Mouse (Mus musculus) midbrain, embryonic 10.5 days (tissue): ENCODE measurements around the gene F12. TPM values are rescaled to one million over a fixed set of nuclear protein-coding genes. Genes with fewer than 3 reads are reported as not detected.

Source experiments
- DNase-seq: peaks from one replicate; pipeline ENCODE4 v3.0.0-alpha.2; 2017; ENCODE audit warnings: low spot score
- H3K27ac ChIP-seq: fragments of 300-500 bp; sonication (generic); replicated peaks from 2 replicates; pipeline ENCODE4 v1.5.1; 2016; ENCODE audit warnings: mild to moderate bottlenecking
- H3K27me3 ChIP-seq: fragments of 300-500 bp; sonication (generic); 2 replicates; pipeline ENCODE4 v1.6.1; 2016; ENCODE audit warnings: low read depth, mild to moderate bottlenecking; ENCODE audit not compliant: poor library complexity, severe bottlenecking
- H3K36me3 ChIP-seq: fragments of 300-500 bp; sonication (generic); 2 replicates; pipeline ENCODE4 v1.6.1; 2016; ENCODE audit warnings: mild to moderate bottlenecking, moderate library complexity
- H3K4me1 ChIP-seq: fragments of 300-500 bp; sonication (generic); 2 replicates; pipeline ENCODE4 v1.6.1; 2016
- H3K4me3 ChIP-seq: fragments of 300-500 bp; sonication (generic); 2 replicates; pipeline ENCODE4 v1.5.1; 2016; ENCODE audit warnings: mild to moderate bottlenecking, moderate library complexity
- H3K9me3 ChIP-seq: fragments of 300-500 bp; sonication (generic); replicated peaks from 2 replicates; pipeline ENCODE4 v1.6.1; 2016; ENCODE audit warnings: mild to moderate bottlenecking
- WGBS: fragments of 180-500 bp; shearing (Covaris S2); methylation state at CpG from one replicate; pipeline ENCODE4 v1.1.7; 2016; 5-methylcytosine and 5-hydroxymethylcytosine counted together
- polyA plus RNA-seq: library from polyadenylated mRNA; unstranded; fragments of >200 nt; fragmentation: Nextera tagmentation; extraction: Ambion mirVana; gene quantifications from 2 replicates; pipeline ENCODE4 v1.2.1, GENCODE M21; 2016

The F12 gene
- polyA plus RNA-seq, 1 experiment from 2014 or later = not detected

DNA sequence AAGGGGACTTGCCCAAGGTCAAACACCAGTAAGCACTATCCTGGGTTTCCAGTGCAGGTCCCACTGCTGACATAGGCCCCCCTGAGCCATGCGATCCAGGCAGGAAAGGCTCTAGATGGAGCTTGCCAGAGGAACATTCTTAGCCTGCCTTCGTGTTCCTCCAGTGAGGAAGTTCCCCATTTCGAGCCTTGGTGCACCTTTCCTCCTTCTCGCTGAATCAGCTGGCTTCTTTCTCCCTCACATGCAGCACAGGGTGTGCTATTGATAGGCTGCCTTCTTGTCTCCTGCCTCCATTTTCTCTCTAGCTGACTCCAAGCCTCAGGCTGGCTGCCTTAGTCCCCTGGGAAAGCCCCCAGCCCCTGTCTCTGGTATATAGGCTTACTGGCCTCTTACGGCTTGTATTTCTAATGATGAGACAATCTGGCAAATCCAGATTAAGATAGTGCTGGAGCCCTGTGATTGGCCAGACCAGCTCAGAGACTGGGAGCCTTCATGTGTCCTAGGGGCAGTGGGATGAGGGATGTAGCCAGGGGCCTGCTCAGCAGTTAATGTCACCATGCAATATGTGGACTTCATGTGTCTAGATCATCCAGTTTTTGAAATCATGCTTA, 39.3 kb upstream of the F12 start:
- H3K4me1 ChIP-seq = peaks cover 87% of the 10 kb centered on the region
- H3K4me3 ChIP-seq = peak overlapping the region; percentile 77

DNA sequence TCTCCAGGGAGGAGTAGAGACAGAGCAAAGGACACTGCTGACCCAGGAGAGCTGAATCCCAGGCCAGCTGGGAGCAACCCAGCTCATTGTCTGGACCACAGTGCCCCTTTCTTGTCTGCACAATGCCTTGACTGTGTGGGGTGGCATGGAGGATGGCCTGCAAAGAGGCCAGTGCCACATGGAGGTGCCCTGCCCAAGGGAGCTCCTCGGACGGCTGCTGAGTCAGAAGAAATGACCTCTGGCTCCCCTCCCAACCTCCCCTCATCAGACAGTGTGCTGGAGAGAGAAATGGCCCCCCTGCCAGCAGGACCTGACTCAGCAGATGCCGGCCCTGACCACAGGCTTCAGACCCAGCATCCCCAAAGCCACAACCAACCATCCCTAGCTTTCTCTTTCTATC, 38.6 kb upstream of the F12 start:
- H3K4me1 ChIP-seq = peaks cover 80% of the 10 kb centered on the region
- peak overlapping the region; percentile 98 for H3K27ac ChIP-seq
- H3K36me3 ChIP-seq = peaks cover 25% of the 10 kb centered on the region
- H3K9me3 ChIP-seq = no peaks in the 10 kb centered on the region
- peak; percentile 63 for DNase-seq
- H3K27me3 ChIP-seq = peaks cover 14% of the 10 kb centered on the region; the same call in 1 of the 2 replicates
- peak overlapping the region; percentile 77 for H3K4me3 ChIP-seq
- 5% methylated on average over 3 of the region's 3 CpGs for WGBS

More for the DNA sequence above, 39.3 kb upstream of the F12 start:
- Histone ChIP-seq H3K27ac (peak overlapping the region; percentile 98), H3K36me3 (peaks cover 17% of the 10 kb centered on the region), H3K9me3 (no peaks in the 10 kb centered on the region), H3K27me3 (peaks cover 17% of the 10 kb centered on the region; the same call in 1 of the 2 replicates)
- WGBS = 80% methylated on average over 5 of the region's 5 CpGs
- DNase-seq = no peak

DNA sequence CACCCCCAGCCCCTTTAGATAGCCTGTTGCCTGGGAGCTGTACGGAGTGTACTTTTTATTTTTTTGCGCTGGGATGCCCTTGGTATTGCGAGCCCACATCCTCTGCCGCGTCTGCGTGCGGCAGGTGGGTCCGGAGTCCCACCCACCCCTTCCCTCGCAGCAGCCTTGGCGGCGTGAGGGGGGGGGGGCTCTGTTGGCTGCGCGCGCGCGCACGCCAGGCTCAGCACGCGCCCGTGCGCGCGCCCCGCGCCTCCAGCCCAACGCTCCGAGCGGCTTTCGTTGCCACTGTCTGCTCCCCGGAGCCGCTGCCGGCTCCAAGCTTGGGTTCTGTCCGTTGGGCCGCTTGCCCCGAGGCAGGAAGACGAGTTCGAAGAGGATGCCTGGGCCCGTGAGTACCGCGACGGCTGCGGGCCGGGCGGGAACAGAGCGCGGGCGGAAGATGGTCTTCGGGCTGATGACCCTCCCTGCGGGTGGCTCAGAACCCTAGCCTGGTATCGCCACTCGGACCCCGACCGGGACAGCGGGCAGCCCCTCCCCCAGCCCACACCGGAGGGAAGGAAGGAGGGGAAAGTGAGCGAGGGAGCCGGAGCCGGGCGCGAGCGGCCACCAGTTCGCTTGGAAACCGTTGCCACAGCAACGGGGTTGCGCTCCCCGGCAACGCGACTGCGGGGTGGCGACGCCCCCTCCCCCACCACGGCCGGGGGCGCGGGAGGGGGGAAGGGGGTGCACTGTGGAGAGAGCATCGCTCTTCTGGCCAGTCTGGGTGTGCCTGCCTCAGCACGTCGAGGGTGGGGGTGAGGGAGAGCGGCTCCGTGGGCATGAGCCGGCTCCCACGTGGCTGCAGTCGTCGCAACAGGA, 37.7 kb upstream of the F12 start, which contains the start of gene Prr7:
Prr7 (plus strand) TSS at position 241 of the 858 bp plus-strand sequence.
- peak; percentile 91 for DNase-seq
- WGBS = 0% methylated on average over 81 of the region's 84 CpGs

DNA sequence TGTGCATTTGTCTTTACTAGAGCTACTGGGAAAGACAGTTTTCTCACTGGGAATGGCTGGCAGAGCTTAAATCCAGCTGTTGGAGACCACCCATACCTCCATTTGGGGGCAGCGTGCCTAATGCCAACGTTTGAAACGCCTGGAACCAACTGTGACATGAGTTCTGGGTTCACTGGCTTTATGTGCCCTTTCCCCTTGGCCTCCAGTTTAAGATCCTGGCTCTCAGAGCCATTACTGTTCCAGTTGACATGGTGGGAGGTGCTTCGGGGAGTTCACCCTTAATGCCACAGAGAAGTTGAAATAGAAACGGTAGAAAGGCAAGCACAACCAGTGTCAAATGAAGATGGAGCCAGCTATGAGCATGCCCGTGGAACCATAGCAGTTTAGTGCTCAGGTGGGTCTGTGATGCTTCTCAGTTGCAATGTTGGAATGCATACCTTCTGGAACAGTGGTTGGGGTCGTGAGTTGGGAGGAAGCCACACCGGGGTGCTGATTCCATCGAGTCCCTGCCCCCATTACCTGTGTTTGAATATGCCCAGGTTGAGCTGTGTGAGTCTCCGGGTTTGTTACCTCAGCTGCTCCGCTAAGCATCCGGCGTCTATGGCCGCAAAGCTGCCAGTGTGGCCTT, 36.9 kb upstream of the F12 start:
- Histone ChIP-seq H3K4me3 (peak overlapping the region; percentile 77), H3K9me3 (no peaks in the 10 kb centered on the region), H3K27me3 (peaks cover 7% of the 10 kb centered on the region; the same call in 1 of the 2 replicates), H3K4me1 (peaks cover 63% of the 10 kb centered on the region), H3K27ac (peak overlapping the region; percentile 98), H3K36me3 (peaks cover 41% of the 10 kb centered on the region)
- 12% methylated on average over 14 of the region's 14 CpGs for WGBS
- DNase-seq = no peak

More for the DNA sequence above, 37.7 kb upstream of the F12 start, which contains the start of gene Prr7:
- H3K9me3 ChIP-seq = no peaks in the 10 kb centered on the region
- peaks cover 34% of the 10 kb centered on the region for H3K36me3 ChIP-seq
- peak within 1 kb of the TSS; percentile 98 for H3K27ac ChIP-seq
- H3K4me3 ChIP-seq = peak within 1 kb of the TSS; percentile 77
- peaks cover 71% of the 10 kb centered on the region for H3K4me1 ChIP-seq
- H3K27me3 ChIP-seq = peaks cover 7% of the 10 kb centered on the region; the same call in 1 of the 2 replicates

DNA sequence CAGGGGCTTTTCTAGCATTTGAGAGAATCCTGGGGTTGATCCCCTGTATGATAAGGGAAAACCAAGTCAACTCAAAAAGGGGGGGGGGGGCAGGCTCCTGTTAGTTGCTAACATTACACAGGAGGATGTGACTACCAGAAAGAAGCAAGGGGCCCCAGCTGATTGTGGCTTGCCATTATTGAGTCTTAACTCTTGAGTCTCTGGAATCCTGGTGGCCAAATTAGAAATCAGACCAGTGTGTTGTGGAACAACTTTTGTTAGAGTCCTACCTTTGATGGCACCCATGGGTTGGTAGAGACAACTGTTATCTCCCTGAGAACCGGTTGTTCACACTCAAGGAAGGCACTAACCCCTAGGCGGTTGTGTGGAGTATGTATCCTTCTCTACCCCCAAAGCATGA, 36.4 kb upstream of the F12 start:
- WGBS = 62% methylated on average over 2 of the region's 2 CpGs
- DNase-seq = no peak
- no peak overlapping the region for H3K27ac ChIP-seq
- H3K36me3 ChIP-seq = peaks cover 47% of the 10 kb centered on the region
- peaks cover 58% of the 10 kb centered on the region for H3K4me1 ChIP-seq
- no peak overlapping the region for H3K4me3 ChIP-seq
- H3K27me3 ChIP-seq = peaks cover 7% of the 10 kb centered on the region; the same call in 1 of the 2 replicates
- H3K9me3 ChIP-seq = no peaks in the 10 kb centered on the region

DNA sequence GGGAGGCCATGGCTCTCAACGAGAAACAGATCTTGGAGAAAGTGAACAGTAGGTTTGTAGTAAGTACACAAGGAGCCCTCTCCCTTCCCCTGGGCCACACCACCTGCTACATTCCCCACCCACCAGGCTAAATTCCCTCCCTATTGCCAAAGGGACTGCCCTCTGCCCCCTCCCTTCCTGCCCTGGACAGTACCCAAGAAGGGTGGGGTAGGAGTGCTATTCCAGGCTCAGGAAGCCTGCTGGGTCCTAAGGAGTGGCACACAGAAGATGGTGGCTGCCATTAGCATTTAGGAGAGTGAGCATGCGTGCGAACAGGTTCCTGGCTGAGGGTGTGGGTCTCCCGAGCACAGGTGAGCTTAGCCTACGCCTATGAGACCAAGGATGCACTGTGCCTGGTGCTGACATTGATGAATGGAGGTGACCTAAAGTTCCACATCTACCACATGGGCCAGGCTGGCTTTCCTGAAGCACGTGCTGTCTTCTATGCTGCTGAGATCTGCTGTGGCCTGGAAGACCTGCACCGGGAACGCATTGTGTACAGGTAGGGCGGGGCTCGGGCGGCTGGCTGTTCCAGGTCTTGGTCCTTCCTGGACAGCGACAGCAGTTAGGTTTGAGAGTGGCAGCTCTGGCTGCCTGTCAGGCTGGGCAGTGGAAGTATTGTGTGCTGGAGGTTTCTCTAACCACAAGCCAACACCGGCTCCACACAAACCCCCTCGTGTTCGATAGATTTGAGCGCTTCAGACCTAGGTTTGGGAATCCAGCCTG, 25.4 kb upstream of the F12 start:
- WGBS = 97% methylated on average over 16 of the region's 16 CpGs
- H3K36me3 ChIP-seq = peaks cover 90% of the 10 kb centered on the region

DNA sequence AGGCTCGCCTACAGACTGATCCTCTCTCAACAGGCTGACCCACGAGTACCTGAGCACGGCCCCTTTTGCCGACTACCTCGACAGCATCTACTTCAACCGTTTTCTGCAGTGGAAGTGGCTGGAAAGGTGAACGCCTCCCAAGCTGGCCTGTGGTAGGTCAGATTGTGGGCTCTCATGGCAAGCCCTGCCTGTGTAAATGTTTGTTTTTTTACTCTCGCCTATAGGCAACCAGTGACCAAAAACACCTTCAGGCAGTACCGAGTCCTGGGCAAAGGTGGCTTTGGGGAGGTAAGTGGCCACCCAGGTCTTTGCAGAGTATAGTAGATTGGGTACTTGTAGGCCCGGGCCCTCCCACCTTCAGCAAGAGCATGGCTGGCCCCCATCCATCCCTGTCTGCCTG, 24.7 kb upstream of the F12 start:
- H3K4me1 ChIP-seq = peaks cover 18% of the 10 kb centered on the region
- H3K36me3 ChIP-seq = peaks cover 83% of the 10 kb centered on the region
- WGBS = 91% methylated on average over 10 of the region's 10 CpGs
- H3K27ac ChIP-seq = no peak overlapping the region
- H3K4me3 ChIP-seq = no peak overlapping the region
- no peaks in the 10 kb centered on the region for H3K9me3 ChIP-seq
- DNase-seq = no peak
- no peaks in the 10 kb centered on the region for H3K27me3 ChIP-seq

More for the DNA sequence above, 25.4 kb upstream of the F12 start:
- Histone ChIP-seq H3K4me1 (peaks cover 12% of the 10 kb centered on the region), H3K27ac (no peak overlapping the region), H3K4me3 (no peak overlapping the region), H3K9me3 (no peaks in the 10 kb centered on the region), H3K27me3 (no peaks in the 10 kb centered on the region)
- no peak for DNase-seq

DNA sequence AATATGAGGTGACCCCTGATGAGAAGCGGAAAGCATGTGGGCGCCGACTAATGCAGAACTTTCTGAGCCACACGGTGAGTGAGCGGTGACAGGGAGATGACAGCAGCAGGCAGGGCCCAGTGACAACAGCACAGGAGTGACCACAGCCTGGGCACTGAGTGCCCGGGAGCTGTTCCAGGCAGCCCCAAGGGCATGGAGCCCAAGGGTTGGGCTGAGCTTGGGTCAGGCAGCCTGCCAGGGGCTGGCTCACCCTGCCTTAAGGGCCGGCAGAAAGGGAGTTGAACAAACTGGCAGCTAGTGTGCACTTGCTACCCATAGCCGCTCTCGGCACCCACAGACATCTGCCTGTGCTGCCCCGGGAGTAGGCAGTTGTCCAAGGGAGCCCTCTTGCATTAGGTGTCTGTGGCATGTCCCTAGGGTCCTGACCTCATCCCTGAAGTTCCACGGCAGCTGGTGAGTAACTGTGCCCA, 24.0 kb upstream of the F12 start:
- no peak overlapping the region for H3K4me3 ChIP-seq
- peaks cover 24% of the 10 kb centered on the region for H3K4me1 ChIP-seq
- H3K27ac ChIP-seq = no peak overlapping the region
- DNase-seq = no peak
- peaks cover 76% of the 10 kb centered on the region for H3K36me3 ChIP-seq
- 95% methylated on average over 11 of the region's 11 CpGs for WGBS
- H3K27me3 ChIP-seq = no peaks in the 10 kb centered on the region
- H3K9me3 ChIP-seq = no peaks in the 10 kb centered on the region

DNA sequence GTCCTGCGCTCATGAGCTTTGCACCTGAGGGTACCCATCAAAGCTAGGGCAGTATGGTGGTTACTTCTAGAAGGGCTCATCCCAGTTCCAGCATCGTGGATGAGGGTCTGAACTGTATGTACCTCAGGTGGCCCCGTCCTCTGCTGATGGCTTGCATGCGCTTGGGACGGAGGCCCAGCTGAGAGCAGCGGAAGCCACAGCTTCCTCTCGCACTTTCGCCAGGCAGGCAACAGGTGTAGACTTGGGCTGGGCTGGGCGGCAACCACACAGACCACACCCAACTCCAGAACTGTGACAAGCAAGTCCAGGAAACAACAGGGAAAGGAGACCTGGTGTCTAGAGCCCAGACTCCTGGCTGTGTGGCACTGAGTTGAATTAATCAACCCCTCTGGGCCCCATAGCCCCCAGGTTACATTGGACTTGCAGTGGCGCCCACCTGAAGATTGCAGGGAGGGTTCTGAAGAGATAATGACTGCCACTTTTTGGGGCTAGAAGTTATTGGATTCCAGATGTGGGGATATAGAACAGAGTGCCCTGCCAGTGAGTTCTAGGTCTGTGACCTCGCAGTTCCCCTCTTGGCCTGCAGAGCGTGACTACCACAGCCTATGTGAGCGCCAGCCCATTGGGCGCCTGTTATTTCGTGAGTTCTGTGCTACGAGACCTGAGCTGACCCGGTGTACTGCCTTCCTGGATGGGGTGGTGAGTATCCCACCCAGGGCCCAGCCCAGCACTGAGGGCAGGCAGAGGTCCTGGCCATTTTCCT, 23.3 kb upstream of the F12 start:
- no peak overlapping the region for H3K4me3 ChIP-seq
- DNase-seq = no peak
- H3K27ac ChIP-seq = no peak overlapping the region
- H3K36me3 ChIP-seq = peaks cover 69% of the 10 kb centered on the region
- no peaks in the 10 kb centered on the region for H3K9me3 ChIP-seq
- H3K27me3 ChIP-seq = no peaks in the 10 kb centered on the region
- 91% methylated on average over 17 of the region's 17 CpGs for WGBS
- peaks cover 24% of the 10 kb centered on the region for H3K4me1 ChIP-seq

DNA sequence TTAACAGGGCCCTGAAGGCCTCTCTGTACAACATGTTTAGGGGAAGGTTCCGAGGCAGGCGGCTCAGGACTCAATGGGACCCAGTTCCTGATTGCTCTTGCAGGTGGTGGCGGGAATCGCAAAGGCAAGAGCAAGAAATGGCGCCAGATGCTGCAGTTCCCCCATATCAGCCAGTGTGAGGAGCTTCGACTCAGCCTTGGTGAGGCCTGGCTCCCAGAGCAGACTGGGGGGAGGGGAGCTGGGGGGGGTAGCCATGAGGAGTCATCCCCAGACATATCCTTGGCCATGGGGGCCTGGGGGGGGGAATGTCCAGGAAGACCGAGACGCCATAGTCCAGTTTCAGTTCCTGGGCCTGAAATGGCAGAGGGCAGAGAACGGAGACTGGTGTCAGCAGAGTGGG, 22.6 kb upstream of the F12 start:
- no peak for DNase-seq
- H3K4me3 ChIP-seq = no peak overlapping the region
- H3K27me3 ChIP-seq = no peaks in the 10 kb centered on the region
- H3K9me3 ChIP-seq = no peaks in the 10 kb centered on the region
- WGBS = 92% methylated on average over 9 of the region's 9 CpGs
- no peak overlapping the region for H3K27ac ChIP-seq
- peaks cover 28% of the 10 kb centered on the region for H3K4me1 ChIP-seq
- peaks cover 62% of the 10 kb centered on the region for H3K36me3 ChIP-seq

DNA sequence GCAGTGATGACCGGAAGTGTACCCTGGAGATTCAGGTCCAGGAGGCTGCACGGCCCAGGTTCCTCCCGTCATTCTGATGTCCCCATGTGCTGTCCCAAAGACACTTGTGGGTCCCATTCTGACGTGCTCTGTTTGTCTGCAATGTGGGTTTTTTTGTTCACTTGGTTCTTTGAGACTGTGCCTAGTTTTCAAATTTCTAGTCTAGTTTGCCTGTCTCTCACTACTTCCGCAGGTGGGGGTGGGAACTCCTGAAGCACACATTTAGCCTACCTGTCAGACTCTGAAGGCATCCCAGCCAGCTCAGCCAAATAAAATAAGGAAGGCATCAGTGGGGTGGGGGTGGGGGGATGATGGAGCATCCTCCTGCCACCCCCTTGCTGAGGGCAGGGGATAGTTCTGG, 21.5 kb upstream of the F12 start:
- no peaks in the 10 kb centered on the region for H3K27me3 ChIP-seq
- peaks cover 51% of the 10 kb centered on the region for H3K36me3 ChIP-seq
- WGBS = 95% methylated on average over 5 of the region's 5 CpGs
- H3K4me3 ChIP-seq = no peak overlapping the region
- H3K4me1 ChIP-seq = peaks cover 37% of the 10 kb centered on the region
- no peak overlapping the region for H3K27ac ChIP-seq
- DNase-seq = no peak
- H3K9me3 ChIP-seq = no peaks in the 10 kb centered on the region
